Comparison of ENCODE assay signal across 10 mouse cellular contexts in genomic region chr11:107506260-107506659, GRCm38 (mm10). TPM values are rescaled to one million over a fixed set of nuclear protein-coding genes. Genes with fewer than 3 reads are reported as not detected.
DNase-seq lines count a peak whose midpoint lies in the region; ATAC-seq lines count a peak whose summit lies in the region.
"Had no signal": no experiment of that assay in that cellular context is flagged by ENCODE, and none has a peak within 500 bp of the region (broad histone marks: within the 10 kb centered on the region; RNA-seq: fewer than 3 reads in every experiment).

No protein-coding gene starts in this region.

- peaks cover 6% of the 10 kb centered on the region; the same call in 1 of the 2 replicates for H3K36me3 ChIP-seq in liver, embryonic 12.5 days
- H3K36me3 ChIP-seq: liver, embryonic 13.5 days had no signal

- H3K4me3 ChIP-seq in liver, embryonic 12.5 days = no peak overlapping the region
- H3K4me3 ChIP-seq: liver, embryonic 13.5 days had no signal

- DNase-seq in adrenal gland, postnatal 10 days = peak; percentile 29
- DNase-seq in adrenal gland, postnatal 25 days = no peak
- peak; percentile 16 for DNase-seq in liver
- DNase-seq in thymus, postnatal 14 days = peak; percentile 58
- DNase-seq in right cerebral cortex, postnatal 36 days (ENCODE audit: low spot score in 2 of 2) = no peak
- DNase-seq in cerebellum, adult 8-10 months = no peak
- DNase-seq: liver, embryonic 13.5 days; right cerebral cortex, postnatal 4 days had no signal

- H3K9me3 ChIP-seq in liver, embryonic 12.5 days (replicated peaks) = no peaks in the 10 kb centered on the region
- H3K9me3 ChIP-seq: liver, embryonic 13.5 days had no signal

- WGBS in liver, embryonic 12.5 days (ENCODE audit: insufficient replicate concordance) = 64% methylated on average over 1 of the region's 1 CpGs

- peaks cover 19% of the 10 kb centered on the region for H3K4me1 ChIP-seq in liver, embryonic 12.5 days

- H3K27me3 ChIP-seq in liver, embryonic 12.5 days (replicated peaks) = peaks cover 9% of the 10 kb centered on the region; the same call in 1 of the 2 replicates
- H3K27me3 ChIP-seq: liver, embryonic 13.5 days had no signal

- H3K27ac ChIP-seq in liver, embryonic 12.5 days = no peak overlapping the region
- H3K27ac ChIP-seq: liver, embryonic 13.5 days had no signal

- H3K4me2 ChIP-seq in liver, embryonic 12.5 days = no peak overlapping the region
- H3K4me2 ChIP-seq: liver, embryonic 13.5 days had no signal

- no peak overlapping the region for H3K9ac ChIP-seq in liver, embryonic 12.5 days
- H3K9ac ChIP-seq: liver, embryonic 13.5 days had no signal

- ATAC-seq in liver, embryonic 12.5 days = no peak
- ATAC-seq in granulocyte monocyte progenitor cell, adult 5-6 weeks (replicated peaks; ENCODE audit: poor library complexity, severe bottlenecking) = peak; percentile 52; the same call in 1 of the 2 replicates

RNA-seq across cellular contexts. Expression of gene Psmd12, which starts 27.0 kb away (rescaled TPM):
- total RNA-seq in adrenal gland, postnatal 10 days (2021) = 10 to 100 TPM; 78.7 to 84.8 TPM
- total RNA-seq in adrenal gland, postnatal 25 days (2021) = 98.8 and 106 TPM in 2 replicates
- 159 and 164 TPM in 2 replicates for polyA plus RNA-seq in liver, embryonic 12.5 days (2016; fragmentation: Nextera tagmentation; extraction: Ambion mirVana)
- total RNA-seq in granulocyte monocyte progenitor cell, adult 5-6 weeks (2014; fragmentation: Nextera tagmentation) = 79.4 and 82.9 TPM in 2 replicates
- total RNA-seq in granulocyte monocyte progenitor cell, adult 5-6 weeks (2017) = 149 and 152 TPM in 2 replicates

RNA-seq across cellular contexts. Expression of gene Pitpnc1, which starts 35.8 kb away (rescaled TPM):
- 10 to 100 TPM; 28.3 to 40.3 TPM for total RNA-seq in adrenal gland, postnatal 10 days (2021)
- total RNA-seq in adrenal gland, postnatal 25 days (2021) = 14.8 and 20.4 TPM in 2 replicates
- 9.7 and 9.9 TPM in 2 replicates for polyA plus RNA-seq in liver, embryonic 12.5 days (2016; fragmentation: Nextera tagmentation; extraction: Ambion mirVana)
- total RNA-seq in granulocyte monocyte progenitor cell, adult 5-6 weeks (2014; fragmentation: Nextera tagmentation) = 18.3 and 28.0 TPM in 2 replicates
- 11.7 and 13.9 TPM in 2 replicates for total RNA-seq in granulocyte monocyte progenitor cell, adult 5-6 weeks (2017)

RNA-seq across cellular contexts. Expression of gene Helz, which starts 41.5 kb away (rescaled TPM):
- total RNA-seq in adrenal gland, postnatal 10 days (2021) = 10 to 100 TPM; 25.0 to 33.7 TPM
- total RNA-seq in adrenal gland, postnatal 25 days (2021) = 29.5 and 36.6 TPM in 2 replicates
- 10.6 and 12.3 TPM in 2 replicates for polyA plus RNA-seq in liver, embryonic 12.5 days (2016; fragmentation: Nextera tagmentation; extraction: Ambion mirVana)
- total RNA-seq in granulocyte monocyte progenitor cell, adult 5-6 weeks (2014; fragmentation: Nextera tagmentation) = 32.8 and 36.7 TPM in 2 replicates
- 13.6 and 20.3 TPM in 2 replicates for total RNA-seq in granulocyte monocyte progenitor cell, adult 5-6 weeks (2017)

Comparison
In these comparisons a context has a peak if more than half of its experiments do, and no peak if none do; other contexts are left out.
1. DNase-seq: peak in adrenal gland, postnatal 10 days (single experiment), liver (single experiment) and thymus, postnatal 14 days (single experiment); none in adrenal gland, postnatal 25 days (single experiment), right cerebral cortex, postnatal 36 days (0 of 2) and cerebellum, adult 8-10 months (single experiment).